Mouse (Mus musculus) kidney, embryonic 14.5 days (tissue): Measurements from ENCODE around the gene Ube2g2. TPM values are rescaled to one million over a fixed set of nuclear protein-coding genes. Genes with fewer than 3 reads are reported as not detected.

ENCODE experiments used
- ATAC-seq: fragments of 200-750 bp; cut with Nextera tagmentation; 2 replicates; pipeline ENCODE4 v1.8.0; 2017; ENCODE audit warnings: moderate number of reproducible peaks, mild to moderate bottlenecking, moderate TSS enrichment, moderate library complexity; ENCODE audit not compliant: low FRiP score, low TSS enrichment
- H3K27ac ChIP-seq: fragments of 300-500 bp; sonication (generic); 2 replicates; pipeline ENCODE4 v1.5.1; 2014; ENCODE audit warnings: low read depth, mild to moderate bottlenecking, low read length, moderate library complexity, mixed read lengths
- H3K27me3 ChIP-seq: fragments of 300-500 bp; sonication (generic); 2 replicates; pipeline ENCODE4 v1.6.1; 2014; ENCODE audit warnings: mild to moderate bottlenecking, low read length; ENCODE audit not compliant: control insufficient read depth, insufficient read depth
- H3K36me3 ChIP-seq: fragments of 300-500 bp; sonication (generic); 2 replicates; pipeline ENCODE4 v1.6.1; 2014; ENCODE audit warnings: low read length, mixed read lengths; ENCODE audit not compliant: control insufficient read depth, insufficient read depth
- H3K4me1 ChIP-seq: fragments of 300-500 bp; sonication (generic); 2 replicates; pipeline ENCODE4 v1.6.1; 2014; ENCODE audit warnings: low read length, mixed read lengths; ENCODE audit not compliant: control insufficient read depth, insufficient read depth
- H3K4me2 ChIP-seq: fragments of 300-500 bp; sonication (generic); replicated peaks from 2 replicates; pipeline ENCODE4 v1.6.1; 2014; ENCODE audit warnings: low read depth, mild to moderate bottlenecking, low read length
- H3K4me3 ChIP-seq: fragments of 300-500 bp; sonication (generic); 2 replicates; pipeline ENCODE4 v1.5.1; 2014; ENCODE audit warnings: mild to moderate bottlenecking, low read length
- H3K9ac ChIP-seq: fragments of 300-500 bp; sonication (generic); 2 replicates; pipeline ENCODE4 v1.6.1; 2014; ENCODE audit warnings: low read depth, mild to moderate bottlenecking, low read length, moderate library complexity
- H3K9me3 ChIP-seq: fragments of 300-500 bp; sonication (generic); 2 replicates; pipeline ENCODE4 v1.6.1; 2016; ENCODE audit warnings: low read length; ENCODE audit not compliant: control insufficient read depth
- WGBS: fragments of 180-500 bp; shearing (Covaris S2); extraction: QIAGEN DNeasy Blood & Tissue Kit; methylation state at CpG from one replicate; pipeline ENCODE4 v1.1.7; 2014; 5-methylcytosine and 5-hydroxymethylcytosine counted together
- polyA plus RNA-seq: library from polyadenylated mRNA; unstranded; fragments of >200 nt; fragmentation: Nextera tagmentation; extraction: Ambion mirVana; gene quantifications from 2 replicates; pipeline ENCODE4 v1.2.1, GENCODE M21; 2014

The Ube2g2 gene
- polyA plus RNA-seq, 1 experiment from 2014 or later = 51.8 TPM

- no peak for ATAC-seq
- Histone ChIP-seq H3K4me3 (no peak overlapping the region), H3K27me3 (no peaks in the 10 kb centered on the region), H3K4me2 (no peak overlapping the region), H3K36me3 (peaks cover 60% of the 10 kb centered on the region), H3K9me3 (no peaks in the 10 kb centered on the region), H3K27ac (no peak overlapping the region), H3K4me1 (no peaks in the 10 kb centered on the region), H3K9ac (no peak overlapping the region)
- 90% methylated on average over 5 of the region's 5 CpGs for WGBS
Measured at GRCm38 (mm10) chr10:77645571-77645970, 23.5 kb downstream of the Ube2g2 start.

- H3K4me1 ChIP-seq = no peaks in the 10 kb centered on the region
- no peaks in the 10 kb centered on the region for H3K27me3 ChIP-seq
- H3K9ac ChIP-seq = no peak overlapping the region
- H3K27ac ChIP-seq = no peak overlapping the region
- no peak overlapping the region for H3K4me3 ChIP-seq
- 88% methylated on average over 1 of the region's 1 CpGs for WGBS
- no peaks in the 10 kb centered on the region for H3K9me3 ChIP-seq
- H3K4me2 ChIP-seq = no peak overlapping the region
- H3K36me3 ChIP-seq = peaks cover 42% of the 10 kb centered on the region
- no peak for ATAC-seq
Measured at GRCm38 (mm10) chr10:77647461-77647860, 25.4 kb downstream of the Ube2g2 start.

GRCm38 (mm10) chr10:77647901-77648300 is 25.8 kb downstream of the Ube2g2 start:
- Histone ChIP-seq H3K9ac (no peak overlapping the region), H3K4me2 (no peak overlapping the region), H3K27ac (no peak overlapping the region), H3K4me3 (no peak overlapping the region), H3K4me1 (no peaks in the 10 kb centered on the region), H3K27me3 (no peaks in the 10 kb centered on the region), H3K36me3 (peaks cover 39% of the 10 kb centered on the region), H3K9me3 (no peaks in the 10 kb centered on the region)
- no peak for ATAC-seq
- 82% methylated on average over 8 of the region's 8 CpGs for WGBS

- Histone ChIP-seq H3K27ac (no peak overlapping the region), H3K4me2 (no peak overlapping the region), H3K9ac (no peak overlapping the region), H3K27me3 (no peaks in the 10 kb centered on the region), H3K4me1 (no peaks in the 10 kb centered on the region), H3K4me3 (no peak overlapping the region), H3K9me3 (no peaks in the 10 kb centered on the region), H3K36me3 (no peaks in the 10 kb centered on the region; the same call in 1 of the 2 replicates)
- WGBS = 91% methylated on average over 9 of the region's 9 CpGs
- no peak for ATAC-seq
Measured at GRCm38 (mm10) chr10:77652046-77652445, 30.0 kb downstream of the Ube2g2 start.

GRCm38 (mm10) chr10:77658286-77658994 is 36.4 kb downstream of the Ube2g2 start:
- Histone ChIP-seq H3K4me3 (no peak overlapping the region), H3K9me3 (no peaks in the 10 kb centered on the region; the same call in 1 of the 2 replicates), H3K36me3 (no peaks in the 10 kb centered on the region), H3K27me3 (no peaks in the 10 kb centered on the region), H3K4me2 (no peak overlapping the region), H3K27ac (no peak overlapping the region), H3K4me1 (0 out of 2 replicates have a peak, but pooled peaks cover 6% of the 10 kb centered on the region), H3K9ac (no peak overlapping the region)
- WGBS = 45% methylated on average over 15 of the region's 15 CpGs
- peak; percentile 64; the same call in 1 of the 2 replicates for ATAC-seq

- H3K4me1 ChIP-seq = no peaks in the 10 kb centered on the region
- H3K4me3 ChIP-seq = no peak overlapping the region
- H3K9me3 ChIP-seq = no peaks in the 10 kb centered on the region; the same call in 1 of the 2 replicates
- H3K4me2 ChIP-seq = peak overlapping the region; percentile 21
- no peak overlapping the region for H3K9ac ChIP-seq
- H3K27me3 ChIP-seq = peaks cover 6% of the 10 kb centered on the region; the same call in 1 of the 2 replicates
- no peak; the same call in 1 of the 2 replicates for ATAC-seq
- H3K36me3 ChIP-seq = no peaks in the 10 kb centered on the region
- H3K27ac ChIP-seq = no peak overlapping the region
- 29% methylated on average over 42 of the region's 43 CpGs for WGBS
Measured at GRCm38 (mm10) chr10:77663949-77664665, 42.0 kb downstream of the Ube2g2 start.

- H3K4me2 ChIP-seq = no peak overlapping the region
- no peaks in the 10 kb centered on the region for H3K9me3 ChIP-seq
- H3K4me3 ChIP-seq = no peak overlapping the region
- no peak overlapping the region for H3K27ac ChIP-seq
- 88% methylated on average over 8 of the region's 8 CpGs for WGBS
- H3K9ac ChIP-seq = no peak overlapping the region
- H3K4me1 ChIP-seq = no peaks in the 10 kb centered on the region
- H3K27me3 ChIP-seq = peaks cover 6% of the 10 kb centered on the region; the same call in 1 of the 2 replicates
- ATAC-seq = no peak
- no peaks in the 10 kb centered on the region for H3K36me3 ChIP-seq
Measured at GRCm38 (mm10) chr10:77666342-77666741, 44.3 kb downstream of the Ube2g2 start.

- no peak overlapping the region for H3K4me2 ChIP-seq
- no peaks in the 10 kb centered on the region for H3K9me3 ChIP-seq
- no peak for ATAC-seq
- H3K4me3 ChIP-seq = no peak overlapping the region
- no peak overlapping the region for H3K9ac ChIP-seq
- H3K36me3 ChIP-seq = no peaks in the 10 kb centered on the region
- H3K4me1 ChIP-seq = no peaks in the 10 kb centered on the region
- H3K27ac ChIP-seq = no peak overlapping the region
- 79% methylated on average over 4 of the region's 4 CpGs for WGBS
- H3K27me3 ChIP-seq = peaks cover 6% of the 10 kb centered on the region; the same call in 1 of the 2 replicates
Measured at GRCm38 (mm10) chr10:77667402-77667801, 45.3 kb downstream of the Ube2g2 start.

- Histone ChIP-seq H3K9ac (no peak overlapping the region), H3K9me3 (no peaks in the 10 kb centered on the region)
- no peak for ATAC-seq
Measured at GRCm38 (mm10) chr10:77670710-77671109, 48.6 kb downstream of the Ube2g2 start.

More at GRCm38 (mm10) chr10:77670710-77671109, 48.6 kb downstream of the Ube2g2 start:
- H3K4me2 ChIP-seq = no peak overlapping the region
- H3K27me3 ChIP-seq = peaks cover 8% of the 10 kb centered on the region
- no peaks in the 10 kb centered on the region for H3K4me1 ChIP-seq
- H3K4me3 ChIP-seq = no peak overlapping the region
- no peaks in the 10 kb centered on the region for H3K36me3 ChIP-seq
- 78% methylated on average over 4 of the region's 4 CpGs for WGBS
- no peak overlapping the region for H3K27ac ChIP-seq
